Mouse (Mus musculus): ENCODE results near the gene Inka2. TPM values are rescaled to one million over a fixed set of nuclear protein-coding genes. Genes with fewer than 3 reads are reported as not detected.

Gene Inka2
- polyA plus RNA-seq (2015; fragmentation: Nextera tagmentation; extraction: Ambion mirVana): 9.5 and 11.3 TPM in 2 replicates

DNA sequence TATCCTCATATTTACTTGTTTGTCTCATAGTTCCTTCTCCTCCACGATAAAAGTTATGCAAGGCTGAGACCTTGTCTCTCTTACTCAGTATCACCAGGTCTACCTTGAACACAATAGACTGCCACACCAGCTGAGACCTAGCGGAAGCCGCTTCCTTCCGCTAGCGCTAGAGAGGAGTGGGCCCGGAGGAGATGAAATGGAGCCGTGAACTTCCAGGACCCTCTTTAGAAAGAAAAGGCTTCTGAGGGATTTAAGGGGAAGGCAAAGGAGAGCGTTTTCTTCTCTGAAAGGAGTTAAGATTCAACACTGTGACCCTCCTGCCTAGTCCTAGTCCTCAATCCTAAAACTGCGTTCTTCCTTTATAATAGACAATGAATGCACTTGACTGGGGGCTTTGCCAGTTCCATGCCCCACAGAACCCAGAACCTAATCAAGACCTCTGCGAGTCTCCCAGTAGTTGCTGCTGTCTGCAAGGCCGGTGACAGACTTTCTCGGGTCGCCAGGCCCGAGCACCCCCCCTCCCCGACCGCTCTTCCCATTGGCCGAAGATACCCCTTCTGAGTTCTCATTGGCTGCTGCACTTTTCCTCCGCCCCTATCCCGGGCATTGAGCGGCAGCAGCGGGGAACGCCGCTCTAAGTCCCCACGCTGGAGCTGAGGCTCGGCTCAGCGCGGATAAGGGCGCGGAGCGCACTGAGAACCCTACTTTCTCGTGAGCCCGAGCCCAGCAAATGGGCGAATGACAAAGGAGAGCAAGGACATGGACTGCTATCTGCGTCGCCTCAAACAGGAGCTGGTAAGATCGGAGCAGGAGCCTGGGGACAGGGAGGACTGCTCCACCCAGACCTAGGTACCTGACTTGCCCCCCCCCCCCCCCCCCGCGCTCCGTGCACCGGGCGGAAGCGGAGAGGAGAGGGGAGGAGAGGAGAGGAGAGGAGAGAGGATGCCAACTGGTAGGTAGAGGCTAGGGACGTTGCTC lies at the start of gene Inka2:
Inka2 (plus strand) TSS at position 569 of the 978 bp plus-strand sequence.

DNA sequence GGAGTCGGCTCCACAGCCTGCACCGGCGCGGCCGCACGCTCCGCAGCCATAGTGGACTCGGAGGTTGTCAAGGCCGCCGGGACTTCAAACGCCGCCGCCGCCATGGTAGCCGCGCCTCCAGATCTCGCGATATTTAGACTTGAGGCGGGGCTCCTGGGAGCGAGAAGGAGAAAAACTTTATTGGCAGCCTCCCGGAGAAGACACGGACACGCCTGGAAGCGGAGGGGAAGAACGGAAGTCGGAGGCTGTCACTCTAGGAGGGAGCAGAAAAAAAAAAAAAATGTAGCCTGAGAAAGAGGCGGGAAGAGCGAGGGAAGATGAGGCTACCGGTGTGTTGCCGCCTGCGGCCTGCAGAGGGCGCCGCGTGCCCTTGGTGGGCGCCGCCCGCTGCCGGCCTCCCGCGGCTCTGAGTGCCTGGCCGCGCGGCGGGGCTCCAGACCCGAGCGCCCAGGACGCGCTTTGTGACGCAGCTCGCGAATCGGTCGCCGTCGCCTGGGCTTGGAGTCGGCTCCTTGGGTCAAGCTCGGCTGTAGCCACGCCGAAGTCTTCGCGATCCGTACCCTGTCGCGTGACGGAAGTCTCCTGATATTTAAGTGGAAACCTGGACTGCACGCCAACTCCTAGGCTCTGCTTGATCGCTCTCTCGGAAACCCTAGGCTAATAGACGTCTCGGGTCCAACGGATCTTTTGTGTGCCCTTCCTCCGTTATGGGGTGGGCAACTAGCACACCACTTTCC lies 16.9 kb upstream of the Inka2 start, which contains the start of gene Ddx20:
Ddx20 (minus strand) TSS at position 251 of the 737 bp plus-strand sequence.

Other genes with a start within 250 kb of the Inka2 start
- 11.8 and 11.9 TPM in 2 replicates for gene Ddx20, start 17.0 kb upstream of the Inka2 start, polyA plus RNA-seq (2015; fragmentation: Nextera tagmentation; extraction: Ambion mirVana)
- 110 and 128 TPM in 2 replicates for gene Rap1a, start 96.7 kb downstream of the Inka2 start, polyA plus RNA-seq (2015; fragmentation: Nextera tagmentation; extraction: Ambion mirVana)
- gene Adora3, start 166.3 kb downstream of the Inka2 start, polyA plus RNA-seq (2015; fragmentation: Nextera tagmentation; extraction: Ambion mirVana): 3.4 and 5.3 TPM in 2 replicates
- 0.18 TPM in 2 replicates for gene Tmigd3, start 166.3 kb downstream of the Inka2 start, polyA plus RNA-seq (2015; fragmentation: Nextera tagmentation; extraction: Ambion mirVana)
- 0.95 and 1.9 TPM in 2 replicates for gene I830077J02Rik, start 228.1 kb downstream of the Inka2 start, polyA plus RNA-seq (2015; fragmentation: Nextera tagmentation; extraction: Ambion mirVana)

Measured in skeletal muscle tissue, postnatal 0 days (tissue).